Mouse (Mus musculus) limb, embryonic 14.5 days (tissue): Measurements from ENCODE around the gene Fyttd1. TPM values are rescaled to one million over a fixed set of nuclear protein-coding genes. Genes with fewer than 3 reads are reported as not detected.
"Not testable (repeated sequence)": the region's sequence is repeated elsewhere in the genome, so short reads cannot be mapped to it uniquely, and the experiment has no call there.

Experiments used
- ATAC-seq: fragments of 200-750 bp; cut with Nextera tagmentation; 2 replicates; pipeline ENCODE4 v1.8.0; 2017; ENCODE audit warnings: low read depth, moderate number of reproducible peaks, moderate TSS enrichment; ENCODE audit not compliant: low FRiP score
- DNase-seq: peaks from one replicate; pipeline ENCODE4 v3.0.0-alpha.2; 2015; ENCODE audit warnings: low spot score
- H3K27ac ChIP-seq: fragments of 300-500 bp; sonication (generic); replicated peaks from 2 replicates; pipeline ENCODE4 v1.5.1; 2014; ENCODE audit warnings: low read depth, mild to moderate bottlenecking, low read length, moderate library complexity, mixed read lengths
- H3K27me3 ChIP-seq: fragments of 300-500 bp; sonication (generic); 2 replicates; pipeline ENCODE4 v1.6.1; 2014; ENCODE audit warnings: low read length, mixed read lengths; ENCODE audit not compliant: control insufficient read depth, insufficient read depth
- H3K36me3 ChIP-seq: fragments of 300-500 bp; sonication (generic); 2 replicates; pipeline ENCODE4 v1.6.1; 2014; ENCODE audit warnings: mild to moderate bottlenecking, low read length, moderate library complexity, mixed read lengths; ENCODE audit not compliant: control insufficient read depth, insufficient read depth
- H3K4me1 ChIP-seq: fragments of 300-500 bp; sonication (generic); 2 replicates; pipeline ENCODE4 v1.6.1; 2014; ENCODE audit warnings: antibody characterized with exemption, low read length, mixed read lengths; ENCODE audit not compliant: control insufficient read depth, insufficient read depth
- H3K4me2 ChIP-seq: fragments of 300-500 bp; sonication (generic); replicated peaks from 2 replicates; pipeline ENCODE4 v1.6.1; 2014; ENCODE audit warnings: low read depth, mild to moderate bottlenecking, low read length, moderate library complexity; ENCODE audit not compliant: severe bottlenecking
- H3K4me3 ChIP-seq: fragments of 300-500 bp; sonication (generic); replicated peaks from 2 replicates; pipeline ENCODE4 v1.5.1; 2014; ENCODE audit warnings: low read length
- H3K9ac ChIP-seq: fragments of 300-500 bp; sonication (generic); 2 replicates; pipeline ENCODE4 v1.6.1; 2014; ENCODE audit warnings: mild to moderate bottlenecking, low read depth, low read length, moderate library complexity; ENCODE audit not compliant: severe bottlenecking
- H3K9me3 ChIP-seq: fragments of 300-500 bp; sonication (generic); 2 replicates; pipeline ENCODE4 v1.6.1; 2016; ENCODE audit warnings: low read length; ENCODE audit not compliant: control insufficient read depth
- POLR2A ChIP-seq: fragments of 200-500 bp; IDR thresholded peaks from 2 replicates; pipeline ENCODE4 v1.8.0; 2012; ENCODE audit warnings: inconsistent platforms, mild to moderate bottlenecking, moderate library complexity, borderline replicate concordance; ENCODE audit not compliant: insufficient read depth, insufficient read length; ENCODE audit errors: extremely low read depth
- WGBS: fragments of 180-500 bp; shearing (Covaris S2); extraction: QIAGEN DNeasy Blood & Tissue Kit; methylation state at CpG from one replicate; pipeline ENCODE4 v1.1.7; 2014; 5-methylcytosine and 5-hydroxymethylcytosine counted together
- polyA plus RNA-seq, 2 experiments: library from polyadenylated mRNA; depleted of rRNA in 1 of 2; stranded (reverse) in 1 of 2; unstranded in 1 of 2; fragments of >200 nt; fragmentation: Nextera tagmentation in 1 of 2; extraction: Ambion mirVana in 1 of 2; gene quantifications; 2 replicates each; pipeline versions ENCODE4 v1.2.1 to v1.2.3; 2012 to 2014

Fyttd1 gene
- polyA plus RNA-seq, 2 experiments: 47.2 to 113 TPM

DNA sequence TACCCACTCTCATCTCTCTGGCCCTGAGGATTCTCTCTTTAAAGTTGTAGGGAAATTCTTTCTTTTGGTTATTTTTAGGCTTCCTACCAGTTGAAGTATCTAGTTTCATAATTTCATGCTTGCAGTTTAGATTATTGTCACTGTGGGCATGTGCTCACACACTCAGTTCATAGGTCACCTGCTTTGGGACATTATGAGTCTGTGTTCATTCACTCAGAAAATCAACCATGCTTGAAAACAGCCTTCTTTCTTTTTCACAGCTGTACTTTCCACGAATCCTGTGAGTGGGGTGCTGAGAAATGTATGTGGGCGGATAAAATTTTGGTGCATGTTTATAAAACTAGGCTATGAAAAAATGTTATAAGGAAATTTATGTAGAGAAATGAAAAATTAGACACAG, 57.2 kb downstream of the Fyttd1 start:
- TF ChIP-seq POLR2A: no peak
- no peak overlapping the region for H3K27ac ChIP-seq
- DNase-seq (no peak), ATAC-seq (no peak)
- peaks cover 6% of the 10 kb centered on the region; the same call in 1 of the 2 replicates for H3K4me1 ChIP-seq
- H3K9ac ChIP-seq: no peak overlapping the region
- H3K4me2 ChIP-seq: no peak overlapping the region
- no peaks in the 10 kb centered on the region; the same call in 1 of the 2 replicates for H3K36me3 ChIP-seq
- H3K27me3 ChIP-seq: no peaks in the 10 kb centered on the region
- WGBS: 70% methylated on average over 2 of the region's 2 CpGs
- H3K9me3 ChIP-seq: no peaks in the 10 kb centered on the region
- H3K4me3 ChIP-seq: no peak overlapping the region

- Histone ChIP-seq H3K4me1 (peaks cover 6% of the 10 kb centered on the region; the same call in 1 of the 2 replicates), H3K4me2 (no peak overlapping the region), H3K9me3 (no peaks in the 10 kb centered on the region), H3K36me3 (no peaks in the 10 kb centered on the region; the same call in 1 of the 2 replicates), H3K27ac (no peak overlapping the region), H3K4me3 (no peak overlapping the region), H3K27me3 (no peaks in the 10 kb centered on the region), H3K9ac (no peak overlapping the region)
- DNase-seq (no peak), ATAC-seq (no peak)
- TF ChIP-seq POLR2A: no peak
- 76% methylated on average over 1 of the region's 1 CpGs for WGBS
These were observed 57.8 kb downstream of the Fyttd1 start for GRCm38 (mm10) chr16:32935088-32935487.

DNA sequence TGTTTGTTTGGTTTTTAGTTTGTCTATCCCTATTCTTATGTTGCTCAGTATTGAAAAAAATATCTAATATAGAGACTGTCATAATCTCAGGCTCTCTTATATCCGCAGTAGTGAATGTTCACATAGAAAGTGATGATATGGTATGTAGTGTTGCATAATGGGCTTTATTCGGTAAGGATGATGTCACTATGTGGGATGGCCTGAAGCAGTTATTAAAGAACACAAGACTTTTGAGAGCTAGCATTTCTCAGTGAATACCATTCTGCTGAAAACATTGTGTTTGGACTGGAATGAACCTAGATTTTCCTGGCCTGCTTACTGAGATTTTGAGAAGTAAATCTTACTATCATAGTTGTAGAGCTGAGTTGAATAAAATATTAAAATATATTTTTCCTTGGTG, 60.1 kb downstream of the Fyttd1 start:
- H3K4me3 ChIP-seq: no peak overlapping the region
- no peak overlapping the region for H3K4me2 ChIP-seq
- no peaks in the 10 kb centered on the region for H3K9me3 ChIP-seq
- ATAC-seq (no peak), DNase-seq (no peak)
- no peak overlapping the region for H3K27ac ChIP-seq
- WGBS: 83% methylated on average over 2 of the region's 2 CpGs
- TF ChIP-seq POLR2A: no peak
- no peaks in the 10 kb centered on the region for H3K36me3 ChIP-seq
- no peak overlapping the region for H3K9ac ChIP-seq
- H3K27me3 ChIP-seq: no peaks in the 10 kb centered on the region
- H3K4me1 ChIP-seq: peaks cover 6% of the 10 kb centered on the region; the same call in 1 of the 2 replicates

- H3K9ac ChIP-seq, H3K27me3 ChIP-seq, H3K36me3 ChIP-seq, H3K4me2 ChIP-seq, ATAC-seq, H3K4me1 ChIP-seq, H3K27ac ChIP-seq, H3K9me3 ChIP-seq, DNase-seq, H3K4me3 ChIP-seq: not testable (repeated sequence)
- WGBS: 26% methylated on average over 3 of the region's 3 CpGs
These were observed 62.0 kb downstream of the Fyttd1 start for GRCm38 (mm10) chr16:32939301-32939700.

GRCm38 (mm10) chr16:32939716-32940115, 62.4 kb downstream of the Fyttd1 start:
- not testable (repeated sequence) for ATAC-seq, H3K4me3 ChIP-seq, H3K4me1 ChIP-seq, H3K27ac ChIP-seq, H3K4me2 ChIP-seq, H3K27me3 ChIP-seq, DNase-seq, H3K9me3 ChIP-seq, H3K36me3 ChIP-seq, H3K9ac ChIP-seq
- 91% methylated on average over 4 of the region's 4 CpGs for WGBS

GRCm38 (mm10) chr16:32941226-32941625, 63.9 kb downstream of the Fyttd1 start:
- 78% methylated on average over 2 of the region's 2 CpGs for WGBS
- H3K4me3 ChIP-seq, H3K27ac ChIP-seq, H3K4me1 ChIP-seq, DNase-seq, H3K9me3 ChIP-seq, H3K27me3 ChIP-seq, H3K4me2 ChIP-seq, H3K36me3 ChIP-seq, H3K9ac ChIP-seq, ATAC-seq: not testable (repeated sequence)
